Mouse (Mus musculus): ENCODE data around the gene Foxp1. TPM values are rescaled to one million over a fixed set of nuclear protein-coding genes. Genes with fewer than 3 reads are reported as not detected.
A peak's percentile ranks its signal among the peaks of the same experiment; 100 is the strongest.

Foxp1 gene
- polyA plus RNA-seq, 1 experiment from 2014 or later, result 65.4 TPM

DNA sequence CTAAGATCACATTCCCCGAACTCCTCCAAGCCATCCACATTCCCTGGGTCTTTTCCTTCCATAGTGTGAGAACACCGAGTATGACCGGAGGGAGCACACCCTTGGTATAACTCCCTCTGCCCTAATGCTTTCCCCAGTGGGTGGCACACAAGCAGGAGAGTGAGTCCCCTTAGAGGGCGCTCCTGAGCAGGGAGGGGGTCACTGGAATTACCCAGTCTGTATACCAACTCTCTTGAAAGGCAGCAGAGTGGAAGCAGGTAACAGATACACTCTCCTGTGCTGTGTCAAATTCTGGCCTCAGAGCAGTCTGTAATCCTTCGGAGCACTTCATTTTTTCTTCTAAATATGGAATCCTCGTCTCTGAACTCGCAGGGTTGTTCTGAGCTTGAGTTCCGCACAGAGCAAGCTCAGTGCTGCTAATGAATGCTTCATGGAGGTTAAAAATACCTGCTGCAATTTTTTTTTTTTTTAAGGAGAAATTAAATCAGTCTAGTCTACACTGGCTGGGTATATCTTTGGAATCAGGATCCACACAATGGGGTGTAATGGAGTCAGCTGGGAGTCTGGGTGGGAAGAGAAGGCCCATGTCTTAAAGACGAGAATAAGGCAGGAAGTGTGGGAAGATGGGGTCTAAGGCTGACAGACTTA lies 565.9 kb downstream of the Foxp1 start:
- 89% methylated on average over 9 of the region's 9 CpGs for WGBS

DNA sequence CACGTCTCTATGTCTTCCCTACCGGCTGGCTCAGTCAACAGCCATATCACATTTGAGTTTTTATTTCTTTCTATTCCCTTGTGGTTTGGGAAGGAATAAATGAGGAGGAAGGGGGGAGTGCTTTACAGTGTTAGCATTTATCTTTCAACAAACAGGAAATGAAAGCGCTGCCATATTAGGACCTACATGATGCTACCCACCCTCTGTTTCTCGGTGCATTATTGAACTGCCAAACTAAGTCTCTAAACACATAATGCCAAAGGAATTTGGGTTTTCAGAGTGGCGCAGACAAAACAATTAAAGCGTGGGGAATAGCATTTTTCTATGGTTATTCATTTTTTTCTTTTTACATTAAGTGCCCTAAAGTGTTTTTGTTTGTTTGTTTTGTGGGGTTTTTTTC lies 566.8 kb downstream of the Foxp1 start:
- H3K4me1 ChIP-seq (ENCODE audit: control insufficient read depth, insufficient read depth, low read length), result peaks cover 6% of the 10 kb centered on the region; the same call in 1 of the 2 replicates
- peaks cover 2% of the 10 kb centered on the region; the same call in 1 of the 2 replicates for H3K36me3 ChIP-seq (ENCODE audit: control insufficient read depth, insufficient read depth, low read length)
- no peak for ATAC-seq (ENCODE audit: insufficient number of reproducible peaks, low FRiP score, low TSS enrichment, low read depth)
- no peak for DNase-seq (ENCODE audit: low spot score)
- no peak overlapping the region for H3K4me2 ChIP-seq (ENCODE audit: low read depth, severe bottlenecking)
- no peak overlapping the region for H3K4me3 ChIP-seq (ENCODE audit: low read depth, low read length)
- no peaks in the 10 kb centered on the region for H3K27me3 ChIP-seq (ENCODE audit: control insufficient read depth, insufficient read depth, low read length)
- H3K9ac ChIP-seq (ENCODE audit: low read length), result no peak overlapping the region
- 82% methylated on average over 6 of the region's 6 CpGs for WGBS
- H3K27ac ChIP-seq (replicated peaks; ENCODE audit: low read depth, low read length), result no peak overlapping the region
- no peaks in the 10 kb centered on the region for H3K9me3 ChIP-seq (ENCODE audit: control insufficient read depth, low read length)

More for the DNA sequence above, 565.9 kb downstream of the Foxp1 start:
- Histone ChIP-seq H3K9me3 (ENCODE audit: control insufficient read depth, low read length) (no peaks in the 10 kb centered on the region), H3K4me1 (ENCODE audit: control insufficient read depth, insufficient read depth, low read length) (no peaks in the 10 kb centered on the region), H3K27ac (replicated peaks; ENCODE audit: low read depth, low read length) (no peak overlapping the region), H3K27me3 (ENCODE audit: control insufficient read depth, insufficient read depth, low read length) (no peaks in the 10 kb centered on the region), H3K9ac (ENCODE audit: low read length) (no peak overlapping the region), H3K4me2 (ENCODE audit: low read depth, severe bottlenecking) (no peak overlapping the region), H3K4me3 (ENCODE audit: low read depth, low read length) (no peak overlapping the region), H3K36me3 (ENCODE audit: control insufficient read depth, insufficient read depth, low read length) (peaks cover 2% of the 10 kb centered on the region; the same call in 1 of the 2 replicates)
- DNase-seq (ENCODE audit: low spot score), result no peak
- ATAC-seq (ENCODE audit: insufficient number of reproducible peaks, low FRiP score, low TSS enrichment, low read depth), result no peak

DNA sequence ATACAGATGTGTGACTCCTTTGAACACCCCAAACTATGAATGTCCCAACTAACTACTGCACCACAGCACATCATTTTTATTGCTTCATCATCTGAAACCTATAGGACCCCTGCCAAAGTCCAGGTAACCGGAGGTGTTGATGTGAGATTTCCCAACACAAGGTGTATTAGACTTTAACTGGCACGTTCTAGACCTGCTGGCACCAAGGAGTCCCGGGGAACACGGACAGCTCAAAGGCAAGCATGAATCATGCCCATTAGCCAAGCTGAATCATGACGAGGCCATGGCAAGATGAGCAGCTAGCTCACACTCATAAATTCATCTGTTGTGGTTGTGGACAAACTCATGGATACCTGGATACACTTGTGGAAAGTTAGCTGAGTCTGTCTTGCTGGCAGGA lies 568.1 kb downstream of the Foxp1 start:
- Histone ChIP-seq H3K36me3 (ENCODE audit: control insufficient read depth, insufficient read depth, low read length) (peaks cover 2% of the 10 kb centered on the region; the same call in 1 of the 2 replicates), H3K9ac (ENCODE audit: low read length) (no peak overlapping the region), H3K4me3 (ENCODE audit: low read depth, low read length) (no peak overlapping the region), H3K4me2 (ENCODE audit: low read depth, severe bottlenecking) (no peak overlapping the region), H3K9me3 (ENCODE audit: control insufficient read depth, low read length) (no peaks in the 10 kb centered on the region), H3K27me3 (ENCODE audit: control insufficient read depth, insufficient read depth, low read length) (no peaks in the 10 kb centered on the region), H3K27ac (replicated peaks; ENCODE audit: low read depth, low read length) (no peak overlapping the region), H3K4me1 (ENCODE audit: control insufficient read depth, insufficient read depth, low read length) (peaks cover 13% of the 10 kb centered on the region; the same call in 1 of the 2 replicates)
- DNase-seq (ENCODE audit: low spot score) (no peak), ATAC-seq (ENCODE audit: insufficient number of reproducible peaks, low FRiP score, low TSS enrichment, low read depth) (no peak)
- WGBS, result 89% methylated on average over 5 of the region's 5 CpGs

DNA sequence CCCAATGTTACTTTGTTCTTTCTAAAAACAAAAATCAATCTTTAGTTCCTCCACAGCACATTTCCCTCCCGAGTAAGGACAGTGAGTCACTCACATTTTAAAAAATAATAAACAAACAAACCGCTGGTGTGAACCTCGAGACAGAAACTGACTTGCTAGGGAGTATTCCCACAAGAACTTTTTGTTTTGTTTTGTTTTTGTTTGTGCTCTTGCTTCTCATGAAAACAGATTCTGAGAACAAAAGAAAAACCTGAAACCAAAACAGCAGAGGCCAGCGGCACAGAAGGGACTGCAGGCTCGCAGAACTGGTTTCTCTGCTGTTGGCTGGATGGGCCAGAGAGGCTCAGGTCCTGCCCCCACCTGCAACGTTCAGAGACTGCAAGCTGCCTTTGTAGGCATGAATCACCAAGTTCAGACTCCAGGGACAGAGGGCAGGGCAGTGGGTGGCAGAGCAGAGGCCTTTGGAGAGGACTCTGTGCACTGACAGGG lies 572.8 kb downstream of the Foxp1 start:
- peak; percentile 41 for DNase-seq (ENCODE audit: low spot score)
- H3K27ac ChIP-seq (replicated peaks; ENCODE audit: low read depth, low read length), result no peak overlapping the region
- H3K9me3 ChIP-seq (ENCODE audit: control insufficient read depth, low read length), result no peaks in the 10 kb centered on the region
- H3K9ac ChIP-seq (ENCODE audit: low read length), result no peak overlapping the region; the same call in 1 of the 2 replicates
- no peak for ATAC-seq (ENCODE audit: insufficient number of reproducible peaks, low FRiP score, low TSS enrichment, low read depth)
- H3K27me3 ChIP-seq (ENCODE audit: control insufficient read depth, insufficient read depth, low read length), result no peaks in the 10 kb centered on the region
- no peak overlapping the region for H3K4me3 ChIP-seq (ENCODE audit: low read depth, low read length)
- H3K4me2 ChIP-seq (ENCODE audit: low read depth, severe bottlenecking), result no peak overlapping the region
- H3K36me3 ChIP-seq (ENCODE audit: control insufficient read depth, insufficient read depth, low read length), result peaks cover 2% of the 10 kb centered on the region; the same call in 1 of the 2 replicates
- 30% methylated on average over 6 of the region's 6 CpGs for WGBS
- H3K4me1 ChIP-seq (ENCODE audit: control insufficient read depth, insufficient read depth, low read length), result peaks cover 13% of the 10 kb centered on the region; the same call in 1 of the 2 replicates

DNA sequence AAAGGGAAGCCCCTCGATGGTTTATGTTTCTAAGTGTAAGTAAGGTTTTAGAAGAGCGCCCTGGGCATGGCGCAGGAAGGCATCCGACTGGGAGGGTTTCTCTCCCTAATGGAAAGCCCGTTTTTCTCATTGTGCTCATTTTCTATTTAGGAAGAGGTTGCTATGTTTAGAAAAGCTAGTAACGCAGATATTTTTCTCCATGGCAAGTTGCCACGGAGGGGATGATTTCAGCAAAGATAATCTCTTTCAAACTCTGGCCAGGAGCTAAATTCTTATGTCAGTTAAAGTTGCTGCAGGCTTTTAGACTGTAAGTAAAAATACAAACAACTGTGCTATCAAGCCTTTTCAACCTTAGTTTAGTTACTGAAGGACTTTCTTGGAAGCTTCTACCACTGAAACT lies 573.2 kb downstream of the Foxp1 start:
- Histone ChIP-seq H3K4me3 (ENCODE audit: low read depth, low read length) (no peak overlapping the region), H3K36me3 (ENCODE audit: control insufficient read depth, insufficient read depth, low read length) (peaks cover 2% of the 10 kb centered on the region; the same call in 1 of the 2 replicates), H3K27me3 (ENCODE audit: control insufficient read depth, insufficient read depth, low read length) (no peaks in the 10 kb centered on the region), H3K27ac (replicated peaks; ENCODE audit: low read depth, low read length) (no peak overlapping the region), H3K4me2 (ENCODE audit: low read depth, severe bottlenecking) (no peak overlapping the region), H3K9ac (ENCODE audit: low read length) (no peak overlapping the region), H3K4me1 (ENCODE audit: control insufficient read depth, insufficient read depth, low read length) (peaks cover 13% of the 10 kb centered on the region; the same call in 1 of the 2 replicates), H3K9me3 (ENCODE audit: control insufficient read depth, low read length) (no peaks in the 10 kb centered on the region)
- WGBS, result 82% methylated on average over 7 of the region's 7 CpGs
- DNase-seq (ENCODE audit: low spot score) (no peak), ATAC-seq (ENCODE audit: insufficient number of reproducible peaks, low FRiP score, low TSS enrichment, low read depth) (no peak)

DNA sequence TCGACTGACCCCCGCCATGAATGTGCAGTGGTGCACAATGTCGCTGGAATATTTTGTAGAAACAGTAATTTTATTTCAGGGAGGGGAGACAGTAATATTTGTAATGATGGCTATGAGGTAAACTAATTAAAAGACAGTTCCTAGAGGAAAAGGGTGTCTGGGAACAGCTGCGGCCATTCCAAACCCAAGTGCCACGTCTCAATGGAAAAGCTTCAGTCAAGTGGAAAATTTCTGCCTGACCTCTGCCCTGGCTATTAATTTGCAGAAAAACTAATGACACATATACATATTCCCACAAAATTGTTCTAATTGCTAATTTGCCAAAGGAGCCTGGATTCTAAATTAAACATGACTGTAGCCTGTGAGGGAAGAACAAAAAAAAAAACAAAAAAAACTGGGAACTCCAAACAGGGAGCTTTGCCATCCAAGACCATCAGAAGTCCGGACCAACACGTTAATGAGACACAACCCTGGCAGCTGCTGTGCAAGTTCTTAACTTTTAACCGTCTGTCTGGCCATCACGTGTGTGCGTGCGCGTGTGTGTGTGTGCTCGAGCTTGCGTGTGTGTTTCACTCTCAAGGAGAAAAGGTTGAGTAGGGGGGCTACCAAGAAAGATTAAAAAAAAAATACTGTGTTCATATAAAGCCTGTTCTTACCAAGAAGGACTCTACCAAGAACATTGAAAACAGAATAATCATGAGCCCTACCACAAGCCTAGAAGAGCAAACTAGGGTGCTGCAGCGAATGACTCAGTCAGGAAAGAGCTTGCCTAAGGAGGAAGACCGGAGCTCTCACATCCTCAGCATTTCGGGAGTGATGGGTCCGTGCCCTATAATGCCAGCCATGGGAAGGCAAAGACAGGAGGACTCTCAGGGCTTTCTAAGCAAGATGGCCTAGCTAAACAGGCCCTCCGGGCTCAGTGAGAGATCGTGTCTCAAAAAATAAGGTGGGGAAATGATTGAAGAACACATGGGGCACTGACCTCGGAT lies 574.1 kb downstream of the Foxp1 start:
- Histone ChIP-seq H3K4me2 (ENCODE audit: low read depth, severe bottlenecking) (no peak overlapping the region), H3K4me3 (ENCODE audit: low read depth, low read length) (no peak overlapping the region), H3K9ac (ENCODE audit: low read length) (no peak overlapping the region), H3K36me3 (ENCODE audit: control insufficient read depth, insufficient read depth, low read length) (no peaks in the 10 kb centered on the region), H3K27ac (replicated peaks; ENCODE audit: low read depth, low read length) (no peak overlapping the region), H3K4me1 (ENCODE audit: control insufficient read depth, insufficient read depth, low read length) (peaks cover 13% of the 10 kb centered on the region; the same call in 1 of the 2 replicates), H3K27me3 (ENCODE audit: control insufficient read depth, insufficient read depth, low read length) (no peaks in the 10 kb centered on the region), H3K9me3 (ENCODE audit: control insufficient read depth, low read length) (no peaks in the 10 kb centered on the region)
- DNase-seq (ENCODE audit: low spot score) (no peak), ATAC-seq (ENCODE audit: insufficient number of reproducible peaks, low FRiP score, low TSS enrichment, low read depth) (no peak)
- WGBS, result 76% methylated on average over 21 of the region's 21 CpGs

DNA sequence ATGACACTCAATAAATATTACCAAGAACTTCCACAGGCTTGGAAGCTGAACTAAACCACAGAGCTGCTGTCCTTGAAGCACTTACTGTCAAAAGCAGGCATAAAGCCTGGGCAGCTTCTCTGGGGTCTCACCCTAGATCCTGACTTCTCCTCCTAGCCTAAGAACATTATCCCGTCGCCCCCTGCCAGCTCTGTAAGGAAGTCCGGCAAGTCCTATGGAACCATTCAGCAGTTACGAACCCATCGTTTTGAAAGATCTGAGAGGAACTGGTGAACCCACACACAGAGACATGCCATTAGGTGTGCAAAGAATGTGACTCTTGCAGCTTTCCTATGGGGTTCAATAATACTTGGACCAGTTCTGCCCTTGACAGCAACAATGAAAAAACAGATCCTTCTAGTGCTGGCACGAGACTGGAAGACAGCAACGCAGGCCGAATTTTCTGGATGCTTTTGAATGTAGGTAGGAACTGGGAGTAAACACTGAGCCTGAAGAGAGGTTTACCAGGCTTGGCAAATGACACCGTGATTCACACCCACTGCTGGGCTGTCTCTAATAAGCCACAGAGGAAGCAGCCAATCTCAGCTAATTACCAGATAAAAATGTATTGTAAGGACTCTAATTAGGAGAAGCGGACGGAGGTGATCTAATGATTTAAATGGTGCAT lies 574.9 kb downstream of the Foxp1 start:
- no peak overlapping the region for H3K9ac ChIP-seq (ENCODE audit: low read length)
- no peak overlapping the region for H3K27ac ChIP-seq (replicated peaks; ENCODE audit: low read depth, low read length)
- peaks cover 13% of the 10 kb centered on the region; the same call in 1 of the 2 replicates for H3K4me1 ChIP-seq (ENCODE audit: control insufficient read depth, insufficient read depth, low read length)
- ATAC-seq (ENCODE audit: insufficient number of reproducible peaks, low FRiP score, low TSS enrichment, low read depth) (no peak), DNase-seq (ENCODE audit: low spot score) (no peak)
- no peak overlapping the region for H3K4me2 ChIP-seq (ENCODE audit: low read depth, severe bottlenecking)
- H3K4me3 ChIP-seq (ENCODE audit: low read depth, low read length), result no peak overlapping the region
- no peaks in the 10 kb centered on the region for H3K36me3 ChIP-seq (ENCODE audit: control insufficient read depth, insufficient read depth, low read length)
- no peaks in the 10 kb centered on the region for H3K9me3 ChIP-seq (ENCODE audit: control insufficient read depth, low read length)
- no peaks in the 10 kb centered on the region for H3K27me3 ChIP-seq (ENCODE audit: control insufficient read depth, insufficient read depth, low read length)
- 64% methylated on average over 11 of the region's 11 CpGs for WGBS

DNA sequence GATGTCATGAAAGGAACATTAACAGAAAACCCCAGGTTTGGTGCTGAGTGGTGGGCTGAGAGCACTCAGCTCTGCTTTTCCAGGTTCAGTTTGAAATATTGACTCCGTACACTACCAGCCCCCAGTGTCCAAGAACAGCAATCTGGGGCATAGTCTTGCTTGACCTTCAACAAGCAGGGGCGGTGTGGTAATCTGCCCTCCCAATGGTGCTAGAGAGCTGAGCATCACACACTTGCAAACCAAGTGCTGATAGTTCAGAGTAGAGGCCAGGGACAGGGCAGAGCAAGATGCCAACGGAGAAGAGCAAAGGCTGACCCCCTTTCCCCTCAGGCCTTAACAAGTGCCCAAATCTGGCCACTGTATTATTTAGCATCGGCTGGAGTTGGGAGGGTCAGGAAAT lies 575.8 kb downstream of the Foxp1 start:
- WGBS, result 94% methylated on average over 4 of the region's 4 CpGs

More for the DNA sequence above, 575.8 kb downstream of the Foxp1 start:
- no peaks in the 10 kb centered on the region for H3K27me3 ChIP-seq (ENCODE audit: control insufficient read depth, insufficient read depth, low read length)
- ATAC-seq (ENCODE audit: insufficient number of reproducible peaks, low FRiP score, low TSS enrichment, low read depth) (no peak), DNase-seq (ENCODE audit: low spot score) (no peak)
- H3K9me3 ChIP-seq (ENCODE audit: control insufficient read depth, low read length), result no peaks in the 10 kb centered on the region
- no peaks in the 10 kb centered on the region for H3K36me3 ChIP-seq (ENCODE audit: control insufficient read depth, insufficient read depth, low read length)
- H3K4me1 ChIP-seq (ENCODE audit: control insufficient read depth, insufficient read depth, low read length), result peaks cover 13% of the 10 kb centered on the region; the same call in 1 of the 2 replicates
- H3K4me2 ChIP-seq (ENCODE audit: low read depth, severe bottlenecking), result no peak overlapping the region
- no peak overlapping the region for H3K9ac ChIP-seq (ENCODE audit: low read length)
- H3K27ac ChIP-seq (replicated peaks; ENCODE audit: low read depth, low read length), result no peak overlapping the region
- no peak overlapping the region for H3K4me3 ChIP-seq (ENCODE audit: low read depth, low read length)

Measured in limb, embryonic 11.5 days (tissue).